Mouse (Mus musculus) myocyte (in vitro differentiated cells): ENCODE data around the gene Prex1.

Experiments
- CEBPB ChIP-seq: IDR thresholded peaks from 2 replicates; pipeline ENCODE4 v1.6.1; 2011; ENCODE audit warnings: mild to moderate bottlenecking, moderate library complexity; ENCODE audit not compliant: poor library complexity, insufficient read depth, severe bottlenecking
- POLR2A ChIP-seq: IDR thresholded peaks from one replicate; pipeline ENCODE4 v1.6.1; 2011; ENCODE audit warnings: low read depth, mild to moderate bottlenecking, control low read depth, moderate library complexity; ENCODE audit not compliant: insufficient read length
- TCF12 ChIP-seq: IDR thresholded peaks from one replicate; pipeline ENCODE4 v1.6.1; 2011; ENCODE audit warnings: mild to moderate bottlenecking, control low read depth; ENCODE audit not compliant: poor library complexity, insufficient read depth, severe bottlenecking
- TCF3 ChIP-seq: IDR thresholded peaks from one replicate; pipeline ENCODE4 v1.6.1; 2011; ENCODE audit warnings: low read depth, control low read depth; ENCODE audit not compliant: insufficient read length

- TF ChIP-seq TCF3, result no peak
- no peak for TF ChIP-seq POLR2A
- no peak for TF ChIP-seq CEBPB
- no peak for TF ChIP-seq TCF12
Observed at GRCm38 (mm10) chr2:166619270-166619669, 94.4 kb downstream of the Prex1 start.
